Mouse (Mus musculus) olfactory bulb, adult 2 months (tissue): ENCODE data around the gene St6gal1.

Experiments
- CTCF ChIP-seq: fragments of 200-500 bp; IDR thresholded peaks from 2 replicates; pipeline ENCODE4 v1.5.1; 2012; ENCODE audit warnings: low read depth, mild to moderate bottlenecking, low read length, moderate library complexity; ENCODE audit not compliant: insufficient read depth
- POLR2A ChIP-seq: fragments of 200-500 bp; IDR thresholded peaks from 2 replicates; pipeline ENCODE4 v1.6.1; 2012; ENCODE audit warnings: mild to moderate bottlenecking, low read depth, low read length, moderate library complexity; ENCODE audit not compliant: insufficient read depth

DNA sequence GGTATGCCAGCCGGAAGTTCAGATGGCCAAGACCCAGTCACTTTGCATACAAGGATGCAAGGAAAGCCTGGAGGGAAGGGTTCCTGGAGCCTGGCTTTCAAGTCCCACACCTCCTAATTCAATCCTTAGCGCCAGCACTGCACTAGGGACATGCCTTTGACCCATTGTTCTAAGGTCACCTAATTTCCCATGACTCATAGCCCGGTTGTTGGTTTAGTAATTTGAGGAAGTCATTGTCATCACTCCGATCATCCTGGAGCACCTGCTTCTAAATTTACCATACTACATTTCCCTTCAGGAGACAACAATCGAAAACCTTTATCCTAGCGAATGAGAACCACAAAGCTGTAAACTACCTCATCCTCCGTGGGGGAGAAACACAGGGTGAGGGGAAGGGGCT is 10.2 kb upstream of the St6gal1 start:
- TF ChIP-seq CTCF (no peak), POLR2A (no peak)
